Mouse (Mus musculus): Measurements from ENCODE around the gene Vstm5. TPM values are rescaled to one million over a fixed set of nuclear protein-coding genes. Genes with fewer than 3 reads are reported as not detected.

The Vstm5 gene
- polyA plus RNA-seq, 1 experiment: not detected

GRCm38 (mm10) chr9:15245319-15246075, 6.7 kb downstream of the Vstm5 start:
- no peak for TF ChIP-seq GATA1 (IDR thresholded peaks at IDR 0.05; ENCODE audit: low read length)

GRCm38 (mm10) chr9:15250376-15250775, 11.5 kb downstream of the Vstm5 start:
- TF ChIP-seq GATA1 (IDR thresholded peaks at IDR 0.05; ENCODE audit: low read length): no peak

- TF ChIP-seq GATA1 (IDR thresholded peaks at IDR 0.05; ENCODE audit: low read length): no peak
Measured at GRCm38 (mm10) chr9:15252196-15252595, 13.4 kb downstream of the Vstm5 start.

- no peak for TF ChIP-seq GATA1 (IDR thresholded peaks at IDR 0.05; ENCODE audit: low read length)
Measured at GRCm38 (mm10) chr9:15254501-15254900, 15.7 kb downstream of the Vstm5 start.

GRCm38 (mm10) chr9:15256214-15256613, 17.4 kb downstream of the Vstm5 start:
- no peak for TF ChIP-seq GATA1 (IDR thresholded peaks at IDR 0.05; ENCODE audit: low read length)

GRCm38 (mm10) chr9:15261980-15262379, 23.1 kb downstream of the Vstm5 start:
- TF ChIP-seq GATA1 (IDR thresholded peaks at IDR 0.05; ENCODE audit: low read length): no peak

- no peak for TF ChIP-seq GATA1 (IDR thresholded peaks at IDR 0.05; ENCODE audit: low read length)
Measured at GRCm38 (mm10) chr9:15263487-15263886, 24.6 kb downstream of the Vstm5 start.

GRCm38 (mm10) chr9:15273981-15274380, 35.1 kb downstream of the Vstm5 start:
- TF ChIP-seq GATA1 (IDR thresholded peaks at IDR 0.05; ENCODE audit: low read length): no peak

GRCm38 (mm10) chr9:15276855-15277254, 38.0 kb downstream of the Vstm5 start:
- TF ChIP-seq GATA1 (IDR thresholded peaks at IDR 0.05; ENCODE audit: low read length): no peak

GRCm38 (mm10) chr9:15278343-15278742, 39.5 kb downstream of the Vstm5 start:
- no peak for TF ChIP-seq GATA1 (IDR thresholded peaks at IDR 0.05; ENCODE audit: low read length)

- TF ChIP-seq GATA1 (IDR thresholded peaks at IDR 0.05; ENCODE audit: low read length): no peak
Measured at GRCm38 (mm10) chr9:15279139-15279648, 40.3 kb downstream of the Vstm5 start.

- TF ChIP-seq GATA1 (IDR thresholded peaks at IDR 0.05; ENCODE audit: low read length): no peak
Measured at GRCm38 (mm10) chr9:15279649-15280490, 41.0 kb downstream of the Vstm5 start, which contains the start of gene Med17. Med17 (minus strand) TSS chr9:15279931.

GRCm38 (mm10) chr9:15280491-15280879, 41.6 kb downstream of the Vstm5 start:
- no peak for TF ChIP-seq GATA1 (IDR thresholded peaks at IDR 0.05; ENCODE audit: low read length)

- no peak for TF ChIP-seq GATA1 (IDR thresholded peaks at IDR 0.05; ENCODE audit: low read length)
Measured at GRCm38 (mm10) chr9:15285443-15285842, 46.6 kb downstream of the Vstm5 start.

GRCm38 (mm10) chr9:15287846-15288245, 49.0 kb downstream of the Vstm5 start:
- no peak for TF ChIP-seq GATA1 (IDR thresholded peaks at IDR 0.05; ENCODE audit: low read length)

- no peak for TF ChIP-seq GATA1 (IDR thresholded peaks at IDR 0.05; ENCODE audit: low read length)
Measured at GRCm38 (mm10) chr9:15288402-15288801, 49.6 kb downstream of the Vstm5 start.
